7 mouse cellular contexts compared by ENCODE assay signal in genomic region chr4:129793713-129794329, GRCm38 (mm10). TPM values are rescaled to one million over a fixed set of nuclear protein-coding genes. Genes with fewer than 3 reads are reported as not detected.
A peak's percentile ranks its signal among the peaks of the same experiment; 100 is the strongest.
DNase-seq lines count a peak whose midpoint lies in the region; ATAC-seq lines count a peak whose summit lies in the region.

No protein-coding gene starts in this region.

- peak; percentile 79 for DNase-seq in 3T3-L1 (ENCODE audit: low read depth, low spot score)
- peak; percentile 64 for DNase-seq in yolk sac, embryonic 10.5 days (ENCODE audit: low spot score)
- DNase-seq in cerebellum, adult 8-10 months, result no peak
- no peak for DNase-seq in layer of hippocampus, adult 11-12 months (ENCODE audit: low spot score)

- WGBS in macrophage (ENCODE audit: missing documents), result 38% methylated on average over 4 of the region's 5 CpGs

- no peaks in the 10 kb centered on the region for H3K79me2 ChIP-seq in macrophage (ENCODE audit: inconsistent target)

- H3K36me3 ChIP-seq in macrophage (ENCODE audit: inconsistent target), result no peaks in the 10 kb centered on the region

- H3K4me3 ChIP-seq in macrophage (ENCODE audit: inconsistent target), result no peak overlapping the region

- ATAC-seq in CD4-positive, CD25-positive, alpha-beta regulatory T cell, adult 4 months, result peak; percentile 99
- ATAC-seq in erythroid progenitor cell, adult 5-6 weeks (replicated peaks; ENCODE audit: low FRiP score, poor library complexity, severe bottlenecking), result 0 out of 2 replicates have a peak, but pooled peaks have one; percentile 19

- H3K27ac ChIP-seq in macrophage, result peak overlapping the region; percentile 64

RNA-seq across cellular contexts. Expression of gene Ptp4a2, which starts 17.2 kb away (rescaled TPM):
- polyA plus RNA-seq in CD4-positive, CD25-positive, alpha-beta regulatory T cell, adult 4 months (2017; shearing (Covaris generic)), result 1,000 to 10,000 TPM; 1,309 to 1,442 TPM
- 228 and 468 TPM in 2 replicates for total RNA-seq in erythroid progenitor cell, adult 5-6 weeks (2015; ENCODE audit: low replicate concordance)
- 166 and 170 TPM in 2 replicates for total RNA-seq in erythroid progenitor cell, adult 5-6 weeks (2017; ENCODE audit: low replicate concordance)
- total RNA-seq in macrophage (2018; cell fraction: chromatin; rRNA removed), result 100 to 1,000 TPM in 15 of 26 experiments, 10 to 100 TPM in 11; 46.4 to 227 (median 119) TPM
- total RNA-seq in macrophage (2018; cell fraction: cytosol; rRNA removed), result 100 to 1,000 TPM; 226 to 449 (median 347) TPM
- 100 to 1,000 TPM; 100 to 894 (median 218) TPM for total RNA-seq in macrophage (2018; cell fraction: nucleus; rRNA removed)
- polyA plus RNA-seq in macrophage (2018), result 220 to 982 TPM (median 230 TPM) in 3 replicates

RNA-seq across cellular contexts. Expression of gene Khdrbs1, which starts 51.7 kb away (rescaled TPM):
- 10 to 100 TPM; 24.8 to 39.1 TPM for polyA plus RNA-seq in CD4-positive, CD25-positive, alpha-beta regulatory T cell, adult 4 months (2017; shearing (Covaris generic))
- 49.5 and 58.7 TPM in 2 replicates for total RNA-seq in erythroid progenitor cell, adult 5-6 weeks (2015; ENCODE audit: low replicate concordance)
- total RNA-seq in erythroid progenitor cell, adult 5-6 weeks (2017; ENCODE audit: low replicate concordance), result 40.4 and 57.1 TPM in 2 replicates
- total RNA-seq in macrophage (2018; cell fraction: chromatin; rRNA removed), result 100 to 1,000 TPM in 22 of 26 experiments, 10 to 100 TPM in 4; 78.6 to 300 (median 190) TPM
- total RNA-seq in macrophage (2018; cell fraction: cytosol; rRNA removed), result 10 to 100 TPM; 50.6 to 74.3 (median 65.3) TPM
- total RNA-seq in macrophage (2018; cell fraction: nucleus; rRNA removed), result 100 to 1,000 TPM in 16 of 26 experiments, 10 to 100 TPM in 10; 64.4 to 276 (median 115) TPM
- polyA plus RNA-seq in macrophage (2018), result 60.8 to 81.1 TPM (median 62.9 TPM) in 3 replicates

Comparison
In these comparisons a context has a peak if more than half of its experiments do, and no peak if none do; other contexts are left out.
1. DNase-seq: peak in 3T3-L1 (single experiment) and yolk sac, embryonic 10.5 days (single experiment); none in cerebellum, adult 8-10 months (single experiment) and layer of hippocampus, adult 11-12 months (single experiment).